Mouse (Mus musculus) hindbrain, embryonic 15.5 days (tissue): Measurements from ENCODE around the gene Gpr82. TPM values are rescaled to one million over a fixed set of nuclear protein-coding genes. Genes with fewer than 3 reads are reported as not detected.

Source experiments
- ATAC-seq: fragments of 200-750 bp; cut with Nextera tagmentation; 2 replicates; pipeline ENCODE4 v1.8.0; 2017; ENCODE audit warnings: low read depth, moderate number of reproducible peaks, moderate TSS enrichment; ENCODE audit not compliant: low FRiP score
- H3K27ac ChIP-seq: fragments of 300-500 bp; sonication (generic); replicated peaks from 2 replicates; pipeline ENCODE4 v1.5.1; 2015; ENCODE audit warnings: mild to moderate bottlenecking, inconsistent platforms
- H3K27me3 ChIP-seq: fragments of 300-500 bp; sonication (generic); 2 replicates; pipeline ENCODE4 v1.6.1; 2015; ENCODE audit warnings: control low read depth, inconsistent platforms
- H3K36me3 ChIP-seq: fragments of 300-500 bp; sonication (generic); 2 replicates; pipeline ENCODE4 v1.6.1; 2015; ENCODE audit warnings: control low read depth, inconsistent platforms
- H3K4me1 ChIP-seq: fragments of 300-500 bp; sonication (generic); replicated peaks from 2 replicates; pipeline ENCODE4 v1.6.1; 2015; ENCODE audit warnings: control low read depth, inconsistent platforms
- H3K4me2 ChIP-seq: fragments of 300-500 bp; sonication (generic); 2 replicates; pipeline ENCODE4 v1.6.1; 2015; ENCODE audit warnings: moderate library complexity, mild to moderate bottlenecking, inconsistent platforms
- H3K4me3 ChIP-seq: fragments of 300-500 bp; sonication (generic); 2 replicates; pipeline ENCODE4 v1.5.1; 2015; ENCODE audit warnings: mild to moderate bottlenecking, inconsistent platforms
- H3K9ac ChIP-seq: fragments of 300-500 bp; sonication (generic); 2 replicates; pipeline ENCODE4 v1.6.1; 2015; ENCODE audit warnings: inconsistent platforms
- H3K9me3 ChIP-seq: fragments of 300-500 bp; sonication (generic); 2 replicates; pipeline ENCODE4 v1.6.1; 2016; ENCODE audit warnings: control low read depth, inconsistent platforms
- WGBS: fragments of 180-500 bp; shearing (Covaris S2); methylation state at CpG from one replicate; pipeline ENCODE4 v1.1.7; 2015; 5-methylcytosine and 5-hydroxymethylcytosine counted together
- polyA plus RNA-seq: library from polyadenylated mRNA; unstranded; fragments of >200 nt; fragmentation: Nextera tagmentation; extraction: Ambion mirVana; gene quantifications from 2 replicates; pipeline ENCODE4 v1.2.1, GENCODE M21; 2015

The Gpr82 gene
- polyA plus RNA-seq, 1 experiment from 2014 or later, result 0.19 TPM

GRCm38 (mm10) chrX:13655906-13656305 is 5.3 kb upstream of the Gpr82 start:
- Histone ChIP-seq H3K4me1 (no peaks in the 10 kb centered on the region), H3K9ac (no peak overlapping the region), H3K9me3 (no peaks in the 10 kb centered on the region), H3K4me2 (no peak overlapping the region), H3K4me3 (no peak overlapping the region), H3K27me3 (no peaks in the 10 kb centered on the region), H3K27ac (no peak overlapping the region), H3K36me3 (no peaks in the 10 kb centered on the region)
- WGBS, result 86% methylated on average over 6 of the region's 6 CpGs
- ATAC-seq, result no peak

- no peaks in the 10 kb centered on the region for H3K36me3 ChIP-seq
- H3K27me3 ChIP-seq, result no peaks in the 10 kb centered on the region
- no peak overlapping the region for H3K4me2 ChIP-seq
- H3K4me3 ChIP-seq, result no peak overlapping the region
- H3K27ac ChIP-seq, result no peak overlapping the region
- H3K9ac ChIP-seq, result no peak overlapping the region
- ATAC-seq, result no peak
- H3K9me3 ChIP-seq, result no peaks in the 10 kb centered on the region
- 15% methylated on average over 1 of the region's 1 CpGs for WGBS
- no peaks in the 10 kb centered on the region for H3K4me1 ChIP-seq
These were observed 4.4 kb upstream of the Gpr82 start for GRCm38 (mm10) chrX:13656721-13657120.

GRCm38 (mm10) chrX:13658616-13659140 is 2.5 kb upstream of the Gpr82 start:
- Histone ChIP-seq H3K4me3 (no peak overlapping the region), H3K4me1 (no peaks in the 10 kb centered on the region), H3K9me3 (no peaks in the 10 kb centered on the region), H3K36me3 (no peaks in the 10 kb centered on the region), H3K27ac (no peak overlapping the region), H3K4me2 (no peak overlapping the region), H3K9ac (no peak overlapping the region), H3K27me3 (no peaks in the 10 kb centered on the region)
- ATAC-seq, result no peak
- WGBS, result 63% methylated on average over 3 of the region's 3 CpGs

- H3K27me3 ChIP-seq, result no peaks in the 10 kb centered on the region
- H3K9ac ChIP-seq, result no peak overlapping the region
- 78% methylated on average over 4 of the region's 4 CpGs for whole genome bisulfite sequencing
- H3K4me1 ChIP-seq, result no peaks in the 10 kb centered on the region
- no peaks in the 10 kb centered on the region for H3K9me3 ChIP-seq
- no peaks in the 10 kb centered on the region for H3K36me3 ChIP-seq
- H3K27ac ChIP-seq, result no peak overlapping the region
- no peak for ATAC-seq
- H3K4me2 ChIP-seq, result no peak overlapping the region
- no peak overlapping the region for H3K4me3 ChIP-seq
These were observed 1.8 kb upstream of the Gpr82 start for GRCm38 (mm10) chrX:13659201-13659890.

- Histone ChIP-seq H3K4me1 (no peaks in the 10 kb centered on the region), H3K4me3 (no peak overlapping the region), H3K27ac (no peak overlapping the region), H3K4me2 (no peak overlapping the region), H3K9me3 (no peaks in the 10 kb centered on the region), H3K36me3 (no peaks in the 10 kb centered on the region), H3K27me3 (no peaks in the 10 kb centered on the region), H3K9ac (no peak overlapping the region)
- 85% methylated on average over 5 of the region's 5 CpGs for WGBS
- no peak for ATAC-seq
These were observed 7.7 kb downstream of the Gpr82 start for GRCm38 (mm10) chrX:13668867-13669266.

- Histone ChIP-seq H3K4me1 (no peaks in the 10 kb centered on the region), H3K4me2 (no peak overlapping the region), H3K27ac (no peak overlapping the region), H3K27me3 (no peaks in the 10 kb centered on the region), H3K4me3 (no peak overlapping the region), H3K9ac (no peak overlapping the region), H3K9me3 (no peaks in the 10 kb centered on the region), H3K36me3 (no peaks in the 10 kb centered on the region)
- ATAC-seq, result no peak
- 68% methylated on average over 3 of the region's 3 CpGs for WGBS
These were observed 9.2 kb downstream of the Gpr82 start for GRCm38 (mm10) chrX:13670342-13670741.

- 90% methylated on average over 3 of the region's 3 CpGs for WGBS
These were observed 11.8 kb downstream of the Gpr82 start for GRCm38 (mm10) chrX:13673001-13673400.

GRCm38 (mm10) chrX:13681748-13682147 is 20.6 kb downstream of the Gpr82 start:
- Histone ChIP-seq H3K9ac (no peak overlapping the region), H3K36me3 (no peaks in the 10 kb centered on the region), H3K4me2 (no peak overlapping the region), H3K27ac (no peak overlapping the region), H3K27me3 (no peaks in the 10 kb centered on the region), H3K4me1 (no peaks in the 10 kb centered on the region), H3K4me3 (no peak overlapping the region), H3K9me3 (no peaks in the 10 kb centered on the region)
- 88% methylated on average over 3 of the region's 3 CpGs for WGBS
- ATAC-seq, result no peak

More at GRCm38 (mm10) chrX:13673001-13673400, 11.8 kb downstream of the Gpr82 start:
- no peak overlapping the region for H3K27ac ChIP-seq
- H3K4me1 ChIP-seq, result no peaks in the 10 kb centered on the region
- H3K9ac ChIP-seq, result no peak overlapping the region
- no peak overlapping the region for H3K4me3 ChIP-seq
- no peaks in the 10 kb centered on the region for H3K9me3 ChIP-seq
- ATAC-seq, result no peak
- no peaks in the 10 kb centered on the region for H3K27me3 ChIP-seq
- no peaks in the 10 kb centered on the region for H3K36me3 ChIP-seq
- H3K4me2 ChIP-seq, result no peak overlapping the region

GRCm38 (mm10) chrX:13686589-13686988 is 25.4 kb downstream of the Gpr82 start:
- H3K4me1 ChIP-seq, result no peaks in the 10 kb centered on the region
- no peaks in the 10 kb centered on the region for H3K27me3 ChIP-seq
- H3K9me3 ChIP-seq, result no peaks in the 10 kb centered on the region
- H3K4me3 ChIP-seq, result no peak overlapping the region
- 100% methylated on average over 1 of the region's 1 CpGs for WGBS
- no peaks in the 10 kb centered on the region for H3K36me3 ChIP-seq
- no peak overlapping the region for H3K27ac ChIP-seq
- H3K9ac ChIP-seq, result no peak overlapping the region
- ATAC-seq, result no peak
- no peak overlapping the region for H3K4me2 ChIP-seq

- Histone ChIP-seq H3K9me3 (no peaks in the 10 kb centered on the region), H3K36me3 (no peaks in the 10 kb centered on the region), H3K27ac (no peak overlapping the region), H3K27me3 (no peaks in the 10 kb centered on the region), H3K4me1 (no peaks in the 10 kb centered on the region), H3K4me2 (no peak overlapping the region), H3K9ac (no peak overlapping the region), H3K4me3 (no peak overlapping the region)
- ATAC-seq, result no peak
- 33% methylated on average over 2 of the region's 2 CpGs for WGBS
These were observed 27.2 kb downstream of the Gpr82 start for GRCm38 (mm10) chrX:13688356-13688755.

GRCm38 (mm10) chrX:13691865-13692264 is 30.7 kb downstream of the Gpr82 start:
- 88% methylated on average over 4 of the region's 4 CpGs for WGBS
- Histone ChIP-seq H3K27me3 (no peaks in the 10 kb centered on the region), H3K4me1 (no peaks in the 10 kb centered on the region), H3K4me2 (no peak overlapping the region), H3K36me3 (no peaks in the 10 kb centered on the region), H3K27ac (no peak overlapping the region), H3K9me3 (no peaks in the 10 kb centered on the region), H3K9ac (no peak overlapping the region), H3K4me3 (no peak overlapping the region)
- ATAC-seq, result no peak

- Histone ChIP-seq H3K4me1 (no peaks in the 10 kb centered on the region), H3K9ac (no peak overlapping the region), H3K4me2 (no peak overlapping the region), H3K9me3 (no peaks in the 10 kb centered on the region), H3K4me3 (no peak overlapping the region), H3K36me3 (no peaks in the 10 kb centered on the region), H3K27ac (no peak overlapping the region), H3K27me3 (no peaks in the 10 kb centered on the region)
- WGBS, result 95% methylated on average over 3 of the region's 3 CpGs
- ATAC-seq, result no peak
These were observed 39.5 kb downstream of the Gpr82 start for GRCm38 (mm10) chrX:13700681-13701080.

- H3K27ac ChIP-seq, result no peak overlapping the region
- no peaks in the 10 kb centered on the region for H3K27me3 ChIP-seq
- no peaks in the 10 kb centered on the region for H3K9me3 ChIP-seq
- 37% methylated on average over 2 of the region's 2 CpGs for WGBS
- H3K9ac ChIP-seq, result no peak overlapping the region
- no peaks in the 10 kb centered on the region for H3K36me3 ChIP-seq
- no peak overlapping the region for H3K4me3 ChIP-seq
- no peak overlapping the region for H3K4me2 ChIP-seq
- ATAC-seq, result no peak
- no peaks in the 10 kb centered on the region for H3K4me1 ChIP-seq
These were observed 43.9 kb downstream of the Gpr82 start for GRCm38 (mm10) chrX:13705051-13705450.
